Mouse (Mus musculus) adrenal gland, adult 18-20 months (tissue): Measurements from ENCODE around the gene Csnk2a1. TPM values are rescaled to one million over a fixed set of nuclear protein-coding genes. Genes with fewer than 3 reads are reported as not detected.
A peak's percentile ranks its signal among the peaks of the same experiment; 100 is the strongest.

ENCODE experiments used
- DNase-seq, 2 experiments: peaks; one replicate each; pipeline ENCODE4 v3.0.0; 2021 to 2022; ENCODE audit warnings: low spot score in 2 of 2
- total RNA-seq, 2 experiments: library from RNA; stranded (reverse); gene quantifications; 1 replicate in 1 of 2; 2 replicates in 1 of 2; pipeline ENCODE4 v1.2.3; 2021

Gene Csnk2a1
- total RNA-seq, 2 experiments from 2014 or later = 88.2 to 98.6 TPM

DNA sequence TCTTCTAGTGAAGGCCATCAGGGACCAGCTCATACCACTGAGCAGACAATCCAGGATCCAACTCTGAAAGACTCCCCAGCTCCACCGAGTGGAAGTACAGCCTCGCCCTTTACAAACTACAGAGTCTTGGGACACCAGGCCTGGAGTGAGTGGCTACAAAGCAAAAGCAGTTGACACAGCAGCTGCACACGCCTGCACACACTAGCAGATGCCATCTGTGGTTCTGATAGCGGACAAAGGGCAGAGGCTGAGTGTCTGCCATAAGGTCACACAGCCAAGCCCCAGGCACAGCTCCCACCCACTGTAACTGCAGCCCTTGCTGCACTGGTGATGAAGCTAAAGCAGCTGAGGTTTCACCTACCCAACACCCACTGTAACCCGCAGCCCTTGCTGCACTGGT, 94.9 kb downstream of the Csnk2a1 start:
- DNase-seq = no peak

DNA sequence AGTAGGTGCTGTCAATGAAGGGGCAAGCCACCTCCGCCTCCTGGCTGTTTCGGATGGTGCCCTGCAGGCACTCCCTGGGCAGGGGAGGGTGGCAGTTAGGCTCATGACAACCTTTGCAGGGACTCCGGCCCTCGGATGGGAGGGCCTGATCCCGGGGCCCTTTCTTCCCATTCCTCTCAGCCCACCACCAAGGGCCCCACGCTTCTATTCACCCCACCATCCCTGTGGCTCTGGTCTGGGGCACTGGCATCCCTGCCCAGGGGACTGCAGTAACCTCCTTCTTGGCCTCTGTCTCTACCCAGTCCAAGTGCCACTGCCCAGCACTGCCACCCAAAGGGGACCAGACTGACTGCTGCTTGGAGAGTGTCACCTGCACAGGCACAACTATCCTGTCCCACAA, 95.6 kb downstream of the Csnk2a1 start:
- no peak for DNase-seq

DNA sequence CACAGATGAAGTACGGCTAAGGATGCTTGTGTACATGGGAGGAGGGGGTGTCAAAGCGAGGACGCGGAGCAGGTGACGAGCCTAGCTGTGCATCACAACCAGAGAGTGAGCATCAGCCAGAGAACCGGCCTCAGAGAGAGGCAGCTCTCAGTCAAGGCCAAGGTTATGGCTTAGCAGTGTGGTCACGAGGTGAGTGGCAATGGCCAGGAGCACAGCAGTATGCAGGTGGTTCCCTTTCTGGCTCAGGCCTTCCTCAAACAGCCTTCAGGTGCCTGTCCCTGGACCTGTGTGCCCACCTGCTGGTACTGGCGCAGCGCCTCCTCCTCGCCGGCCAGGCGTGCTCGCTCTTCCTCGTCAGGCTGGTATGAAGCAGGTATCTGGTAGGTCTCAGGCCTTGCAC, 97.3 kb downstream of the Csnk2a1 start:
- peak in 1 of 2 experiments; percentile 35 for DNase-seq

DNA sequence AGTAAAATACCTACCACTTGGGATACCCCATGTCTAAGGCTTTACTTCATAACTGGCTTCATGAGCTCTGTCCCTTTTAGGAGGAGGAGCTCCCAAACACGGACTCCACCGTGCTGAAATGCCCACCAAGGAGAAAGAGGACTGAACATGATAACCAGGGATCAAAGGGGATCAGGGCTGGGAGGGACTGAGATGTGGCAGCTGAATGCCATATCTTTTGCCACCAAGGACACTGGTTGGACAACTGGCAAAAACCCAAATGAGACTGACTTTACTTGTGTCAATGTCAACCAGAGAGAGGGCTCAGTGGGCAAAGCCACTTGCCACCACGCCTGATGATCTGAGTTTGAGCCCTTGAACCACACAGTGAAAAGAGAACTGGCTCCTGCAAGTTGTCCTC, 98.2 kb downstream of the Csnk2a1 start:
- no peak for DNase-seq

DNA sequence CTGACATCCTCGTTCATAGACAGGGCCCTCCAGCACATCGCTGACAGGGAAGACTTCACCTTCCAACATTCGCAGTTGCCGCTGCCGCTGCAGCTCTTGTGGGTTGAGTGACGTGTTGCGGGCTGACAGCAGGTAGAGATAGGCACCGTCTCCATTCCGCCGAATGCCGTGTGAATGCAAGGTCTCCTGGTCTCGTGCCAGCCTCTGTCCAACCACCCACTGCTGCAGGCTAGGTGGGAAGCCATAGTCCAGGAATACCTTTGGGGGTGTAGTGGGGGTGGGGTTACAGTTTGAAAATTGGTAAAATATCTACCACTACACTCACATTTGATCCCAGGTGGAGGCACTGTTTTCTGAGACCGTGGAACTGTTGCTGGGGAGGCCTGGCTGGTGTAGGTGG, 99.5 kb downstream of the Csnk2a1 start:
- DNase-seq = no peak

DNA sequence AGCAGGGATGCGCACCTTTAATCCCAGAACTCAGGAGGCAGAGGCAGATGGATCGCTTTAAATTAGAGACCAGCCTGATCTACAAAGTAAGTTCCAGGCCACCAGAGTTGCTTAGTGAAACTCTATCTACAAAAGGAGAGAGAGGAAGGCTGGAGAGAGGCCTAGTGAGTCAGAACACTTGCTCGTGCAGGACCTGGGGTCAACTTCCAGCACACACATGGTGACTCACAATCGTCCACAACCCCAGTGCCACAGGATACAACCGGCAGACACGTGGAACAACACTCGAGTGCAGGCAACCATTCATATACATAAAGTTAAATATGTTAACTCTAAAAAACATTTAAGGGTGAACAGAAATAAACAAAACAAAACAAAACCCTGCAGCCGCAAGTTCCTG, 100.0 kb downstream of the Csnk2a1 start:
- no peak for DNase-seq

DNA sequence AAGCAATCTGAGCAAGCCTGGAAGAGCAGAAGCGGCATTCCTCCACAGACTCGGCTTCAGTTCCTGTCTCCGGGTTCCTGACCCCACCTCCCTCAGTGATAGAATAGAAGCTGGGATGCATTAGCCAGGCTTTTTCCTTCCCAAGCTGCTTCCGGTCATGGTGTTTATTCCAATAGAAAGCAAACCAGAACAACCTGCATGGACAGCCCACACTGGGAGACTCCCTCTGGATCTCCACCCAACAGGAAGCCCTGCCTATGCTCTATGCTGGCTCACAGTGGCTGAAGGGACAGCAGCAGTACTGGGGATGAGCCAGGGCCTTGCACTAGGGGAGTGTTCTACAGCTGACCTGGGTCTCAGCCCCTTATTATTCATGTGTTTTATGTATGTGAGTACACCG, 101.3 kb downstream of the Csnk2a1 start:
- DNase-seq = no peak

DNA sequence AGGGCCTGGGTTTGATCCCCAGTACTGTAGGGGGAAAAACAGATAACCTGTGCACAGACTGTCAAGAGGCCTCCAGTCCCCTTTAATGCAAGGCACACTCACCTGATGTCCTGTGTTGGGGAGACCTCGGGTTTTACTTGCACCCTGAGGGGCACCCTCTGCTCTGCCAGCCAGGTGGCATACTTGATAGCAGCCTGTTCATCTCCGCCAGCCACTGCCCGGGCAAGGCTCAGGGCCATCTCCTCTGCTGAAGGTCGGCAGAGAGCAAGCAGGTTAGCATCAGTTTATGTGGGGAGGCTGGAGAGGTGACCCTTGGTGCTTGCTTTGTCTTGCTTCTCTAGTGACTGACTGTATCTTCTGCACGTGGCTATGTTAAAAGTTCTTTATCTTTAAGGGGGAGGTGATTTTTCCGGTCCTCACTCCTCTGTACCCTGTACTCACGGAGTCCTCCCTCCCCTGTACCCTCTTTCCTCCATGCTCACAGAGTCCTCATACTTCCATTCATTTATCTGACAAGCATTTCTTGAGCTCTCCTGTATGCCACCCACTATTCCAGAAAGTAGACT, 104.3 kb downstream of the Csnk2a1 start:
- DNase-seq = no peak

Other genes starting within 250 kb of the Csnk2a1 start
- gene Fam110a, start 246.6 kb upstream of the Csnk2a1 start, total RNA-seq = 10 to 100 TPM in 1 of 2 experiments, 1 to 10 TPM in 1; 6.6 to 10.3 TPM
- gene Slc52a3, start 230.3 kb upstream of the Csnk2a1 start, total RNA-seq = 1 to 10 TPM; 3.9 to 5.6 TPM
- gene Scrt2, start 145.3 kb upstream of the Csnk2a1 start, total RNA-seq = under 1 TPM; 0.36 to 0.58 TPM
- 100 to 1,000 TPM; 547 to 673 TPM for gene Srxn1, start 121.3 kb upstream of the Csnk2a1 start, total RNA-seq
- gene Tcf15, start 83.3 kb upstream of the Csnk2a1 start, total RNA-seq = 1 to 10 TPM; 1.9 to 4.3 TPM
- 100 to 1,000 TPM; 144 to 147 TPM for gene Tbc1d20, start 67.0 kb downstream of the Csnk2a1 start, total RNA-seq
- gene Rbck1, start 105.8 kb downstream of the Csnk2a1 start, total RNA-seq = 100 to 1,000 TPM in 1 of 2 experiments, 10 to 100 TPM in 1; 97.4 to 112 TPM
- gene Trib3, start 117.2 kb downstream of the Csnk2a1 start, total RNA-seq = 10 to 100 TPM in 1 of 2 experiments, 1 to 10 TPM in 1; 4.9 to 12.4 TPM
- 1 to 10 TPM; 5.8 to 6.7 TPM for gene Nrsn2, start 149.8 kb downstream of the Csnk2a1 start, total RNA-seq
- gene Sox12, start 171.2 kb downstream of the Csnk2a1 start, total RNA-seq = 1 to 10 TPM; 3.5 to 7.3 TPM
- gene Zcchc3, start 188.2 kb downstream of the Csnk2a1 start, total RNA-seq = 1 to 10 TPM; 6.8 to 7.8 TPM
- under 1 TPM; 0.36 to 0.74 TPM for gene 6820408C15Rik, start 188.7 kb downstream of the Csnk2a1 start, total RNA-seq
- gene Defb23, start 237.8 kb downstream of the Csnk2a1 start, total RNA-seq = not detected